Mouse (Mus musculus): Measurements from ENCODE around the gene Cinp. TPM values are rescaled to one million over a fixed set of nuclear protein-coding genes. Genes with fewer than 3 reads are reported as not detected.

Cinp gene
- total RNA-seq (2023): 28.0 TPM

GRCm38 (mm10) chr12:110889036-110890020 lies at the start of gene Cinp, which contains the start of gene Tecpr2:
Gene Cinp, minus strand, starts transcription at chr12:110889145.
Gene Tecpr2, plus strand, starts transcription at chr12:110889264.

DNA sequence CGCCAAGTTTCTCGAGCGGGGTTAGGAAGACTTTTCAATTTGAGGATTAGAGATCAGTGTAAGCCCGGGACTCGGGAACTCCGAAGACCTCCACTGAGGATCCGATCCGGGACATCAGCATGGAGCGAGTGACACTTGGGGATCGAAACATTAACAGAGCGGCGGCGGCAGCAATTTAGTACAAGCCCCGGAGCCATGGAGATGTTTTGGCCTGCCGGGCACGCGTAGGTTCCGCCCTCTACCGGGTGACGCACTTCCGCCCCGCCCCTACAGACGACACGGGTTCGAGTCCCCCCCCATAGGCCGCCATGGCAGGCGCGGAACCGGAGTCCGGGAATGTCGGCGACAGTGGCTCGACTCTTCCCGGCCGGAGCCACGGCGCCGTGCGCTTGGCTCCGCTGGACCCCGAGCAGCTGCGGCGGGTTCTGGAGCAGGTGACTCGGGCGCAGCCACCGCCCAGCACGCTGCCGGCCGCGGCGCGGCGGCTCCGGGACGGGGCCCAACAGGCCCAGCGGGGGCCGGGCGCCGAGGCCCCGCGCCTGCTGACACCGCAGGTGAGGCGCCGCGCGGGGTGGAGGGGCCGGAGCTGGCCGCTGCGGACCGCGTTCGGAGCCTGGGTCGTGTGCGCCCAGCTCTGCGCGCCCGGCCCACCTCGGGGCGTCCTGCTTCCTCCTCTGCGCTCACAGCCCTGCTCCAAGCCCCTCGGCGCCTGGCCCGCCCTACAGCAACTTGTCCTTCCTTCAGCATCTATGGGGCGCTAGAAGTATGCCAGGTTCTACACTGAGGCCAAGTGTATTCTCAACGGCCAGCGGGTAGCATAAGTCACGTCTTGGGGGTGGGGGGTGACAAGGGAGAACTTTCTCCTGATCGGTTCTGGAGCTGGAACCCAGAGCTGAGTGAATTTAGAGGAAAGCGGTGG lies 38.7 kb downstream of the Cinp start, which contains the start of gene Zfp839:
Zfp839 (plus strand) TSS at position 244 of the 919 bp plus-strand sequence.

GRCm38 (mm10) chr12:110840348-110841198 lies 48.4 kb downstream of the Cinp start, which contains the start of gene Mok:
Gene Mok, minus strand, starts transcription at chr12:110840939.

Other genes with a start within 250 kb of the Cinp start
- gene 1700001K19Rik, start 206.5 kb downstream of the Cinp start, total RNA-seq (2023): 0.95 TPM
- gene Hsp90aa1, start 186.4 kb downstream of the Cinp start, total RNA-seq (2023): 357 TPM
- gene Wdr20, start 151.2 kb downstream of the Cinp start, total RNA-seq (2023): 75.5 TPM
- not detected for gene Mok, start 48.2 kb downstream of the Cinp start, total RNA-seq (2023)
- 3.7 TPM for gene Zfp839, start 38.9 kb downstream of the Cinp start, total RNA-seq (2023)
- 7.0 TPM for gene Tecpr2, start 119 bp upstream of the Cinp start, total RNA-seq (2023)
- 3.7 TPM for gene Ankrd9, start 89.9 kb upstream of the Cinp start, total RNA-seq (2023)
- gene Rcor1, start 150.2 kb upstream of the Cinp start, total RNA-seq (2023): 46.8 TPM